Mouse (Mus musculus) MEL (cell line): ENCODE data around the gene Mchr1. TPM values are rescaled to one million over a fixed set of nuclear protein-coding genes. Genes with fewer than 3 reads are reported as not detected.

ENCODE experiments used
- DNase-seq: peaks from one replicate; pipeline ENCODE4 v3.0.0; 2011; ENCODE audit warnings: low read depth, low spot score
- H3K27ac ChIP-seq: 2 replicates; pipeline ENCODE4 v1.5.1; 2012; ENCODE audit warnings: low read depth, mild to moderate bottlenecking, control low read depth, low read length, moderate library complexity; ENCODE audit not compliant: control insufficient read depth
- H3K27me3 ChIP-seq, 2 experiments: fragments of 150-350 bp in 1 of 2; sonication (generic) in 1 of 2; 2 replicates each; pipeline ENCODE4 v1.6.1; 2012; ENCODE audit warnings: low read length in 2 of 2, mild to moderate bottlenecking in 2 of 2, improper control_type of control experiment in 1 of 2, moderate library complexity in 1 of 2; ENCODE audit not compliant: insufficient read depth in 2 of 2, control insufficient read depth in 1 of 2
- H3K36me3 ChIP-seq, 2 experiments: 2 replicates each; pipeline ENCODE4 v1.6.1; 2012 to 2014; ENCODE audit warnings: low read length in 2 of 2, improper control_type of control experiment in 1 of 2, inconsistent platforms in 1 of 2, mild to moderate bottlenecking in 1 of 2; ENCODE audit not compliant: insufficient read depth in 2 of 2, control insufficient read depth in 1 of 2
- H3K4me1 ChIP-seq, 2 experiments: fragments of 150-350 bp in 1 of 2; sonication (generic) in 1 of 2; 2 replicates each; pipeline ENCODE4 v1.6.1; 2012; ENCODE audit warnings: low read length in 2 of 2, improper control_type of control experiment in 1 of 2, mild to moderate bottlenecking in 1 of 2; ENCODE audit not compliant: insufficient read depth in 2 of 2, control insufficient read depth in 1 of 2
- H3K4me3 ChIP-seq, 2 experiments: fragments of 150-350 bp in 1 of 2; sonication (generic) in 1 of 2; 2 replicates each; pipeline ENCODE4 v1.5.1; 2012; ENCODE audit warnings: low read depth in 2 of 2, low read length in 2 of 2, mild to moderate bottlenecking in 2 of 2, moderate library complexity in 2 of 2, control low read depth in 1 of 2, improper control_type of control experiment in 1 of 2; ENCODE audit not compliant: control insufficient read depth in 1 of 2, insufficient read depth in 1 of 2
- H3K79me2 ChIP-seq: 2 replicates; pipeline ENCODE4 v1.6.1; 2012; ENCODE audit warnings: mild to moderate bottlenecking, low read length, moderate library complexity; ENCODE audit not compliant: control insufficient read depth, poor library complexity, insufficient read depth
- H3K9ac ChIP-seq: 2 replicates; pipeline ENCODE4 v1.6.1; 2012; ENCODE audit warnings: low read depth, mild to moderate bottlenecking, control low read depth, low read length, moderate library complexity; ENCODE audit not compliant: control insufficient read depth, poor library complexity, severe bottlenecking
- H3K9me3 ChIP-seq: fragments of 150-350 bp; sonication (generic); replicated peaks from 2 replicates; pipeline ENCODE4 v1.6.1; 2012; ENCODE audit warnings: mild to moderate bottlenecking, low read length, improper control_type of control experiment, moderate library complexity; ENCODE audit not compliant: insufficient read depth
- CHD1 ChIP-seq: IDR thresholded peaks from 2 replicates; pipeline ENCODE4 v1.6.1; 2012; ENCODE audit warnings: low read depth, mild to moderate bottlenecking, inconsistent platforms, low read length, improper control_type of control experiment
- CHD2 ChIP-seq: IDR thresholded peaks from 2 replicates; pipeline ENCODE4 v1.6.1; 2011; ENCODE audit warnings: low read length, improper control_type of control experiment
- CTCF ChIP-seq, 3 experiments: IDR thresholded peaks in 2 of 3; conservative IDR thresholded peaks in 1 of 3; 2 replicates each; pipeline ENCODE4 v1.5.1; 2011 to 2012; ENCODE audit warnings: low read length in 3 of 3, low read depth in 2 of 3, mild to moderate bottlenecking in 2 of 3, improper control_type of control experiment in 1 of 3, inconsistent platforms in 1 of 3, mixed read lengths in 1 of 3, moderate library complexity in 1 of 3; ENCODE audit not compliant: control insufficient read depth in 1 of 3, insufficient read depth in 1 of 3, poor library complexity in 1 of 3, severe bottlenecking in 1 of 3
- ELF1 ChIP-seq: IDR thresholded peaks from 2 replicates; pipeline ENCODE4 v1.6.1; 2014; ENCODE audit warnings: low read depth, mild to moderate bottlenecking, inconsistent platforms, low read length, improper control_type of control experiment, moderate library complexity
- ETS1 ChIP-seq: IDR thresholded peaks from 2 replicates; pipeline ENCODE4 v1.6.1; 2012; ENCODE audit warnings: low read depth, mild to moderate bottlenecking, inconsistent platforms, low read length, improper control_type of control experiment, moderate library complexity
- JUND ChIP-seq: IDR thresholded peaks from 2 replicates; pipeline ENCODE4 v1.6.1; 2011; ENCODE audit warnings: low read depth, mild to moderate bottlenecking, improper control_type of control experiment, low read length
- KAT2A ChIP-seq: conservative IDR thresholded peaks from 2 replicates; pipeline ENCODE4 v1.6.1; 2012; ENCODE audit warnings: low read depth, low read length, improper control_type of control experiment, inconsistent platforms
- MAFK ChIP-seq: IDR thresholded peaks from 2 replicates; pipeline ENCODE4 v1.6.1; 2011; ENCODE audit warnings: low read depth, mild to moderate bottlenecking, low read length, improper control_type of control experiment, borderline replicate concordance
- MAX ChIP-seq: IDR thresholded peaks from 2 replicates; pipeline ENCODE4 v1.6.1; 2011; ENCODE audit warnings: low read length, improper control_type of control experiment
- MXI1 ChIP-seq: IDR thresholded peaks from 2 replicates; pipeline ENCODE4 v1.6.1; 2011; ENCODE audit warnings: mild to moderate bottlenecking, low read depth, low read length, improper control_type of control experiment
- MYB ChIP-seq: IDR thresholded peaks from 2 replicates; pipeline ENCODE4 v1.6.1; 2011; ENCODE audit warnings: mild to moderate bottlenecking, low read depth, low read length, improper control_type of control experiment
- MYC ChIP-seq: IDR thresholded peaks from 2 replicates; pipeline ENCODE4 v1.6.1; 2011; ENCODE audit warnings: low read depth, mild to moderate bottlenecking, low read length, improper control_type of control experiment, moderate library complexity
- NRF1 ChIP-seq: IDR thresholded peaks from 2 replicates; pipeline ENCODE4 v1.6.1; 2014; ENCODE audit warnings: low read depth, mild to moderate bottlenecking, inconsistent platforms, low read length, improper control_type of control experiment, moderate library complexity; ENCODE audit not compliant: poor library complexity, insufficient read depth, severe bottlenecking
- POLR2A ChIP-seq, 2 experiments: IDR thresholded peaks; 2 replicates each; pipeline ENCODE4 v1.6.1; 2011 to 2012; ENCODE audit warnings: low read length in 2 of 2, mild to moderate bottlenecking in 2 of 2, control low read depth in 1 of 2, improper control_type of control experiment in 1 of 2, low read depth in 1 of 2, moderate library complexity in 1 of 2; ENCODE audit not compliant: control insufficient read depth in 1 of 2, insufficient read depth in 1 of 2, poor library complexity in 1 of 2
- RAD21 ChIP-seq: IDR thresholded peaks from 2 replicates; pipeline ENCODE4 v1.6.1; 2011; ENCODE audit warnings: mild to moderate bottlenecking, low read depth, low read length, improper control_type of control experiment
- RCOR1 ChIP-seq: IDR thresholded peaks from 2 replicates; pipeline ENCODE4 v1.6.1; 2012; ENCODE audit warnings: low read depth, mild to moderate bottlenecking, inconsistent platforms, low read length, improper control_type of control experiment
- TAL1 ChIP-seq: IDR thresholded peaks from 2 replicates; pipeline ENCODE4 v1.6.1; 2012; ENCODE audit warnings: mild to moderate bottlenecking, inconsistent platforms, low read length, moderate library complexity, mixed read lengths
- TCF12 ChIP-seq: IDR thresholded peaks from 2 replicates; pipeline ENCODE4 v1.6.1; 2014; ENCODE audit warnings: low read depth, mild to moderate bottlenecking, inconsistent platforms, low read length, improper control_type of control experiment, moderate library complexity
- UBTF ChIP-seq: IDR thresholded peaks from 2 replicates; pipeline ENCODE4 v1.6.1; 2012; ENCODE audit warnings: low read depth, mild to moderate bottlenecking, inconsistent platforms, low read length, improper control_type of control experiment, moderate library complexity, borderline replicate concordance; ENCODE audit not compliant: insufficient read depth
- ZMIZ1 ChIP-seq: IDR thresholded peaks from 2 replicates; pipeline ENCODE4 v1.6.1; 2012; ENCODE audit warnings: low read depth, mild to moderate bottlenecking, inconsistent platforms, low read length, improper control_type of control experiment, moderate library complexity
- polyA plus RNA-seq, 2 experiments: library from polyadenylated mRNA; stranded (reverse) in 1 of 2; unstranded in 1 of 2; fragments of >175 nt in 1 of 2; fragments of >200 nt in 1 of 2; gene quantifications; 2 replicates each; pipeline versions ENCODE4 v1.2.1 to v1.2.4; 2012; ENCODE audit warnings: low replicate concordance in 2 of 2, low read depth in 1 of 2; ENCODE audit not compliant: insufficient read length in 2 of 2, insufficient read depth in 1 of 2, missing spikeins in 1 of 2
- total RNA-seq: library from RNA; depleted of rRNA; stranded (reverse); fragments of 300-350 nt; gene quantifications from 2 replicates; pipeline ENCODE4 v1.2.3, GENCODE M21; 2012

Gene Mchr1
- total and polyA plus RNA-seq, 3 experiments, result not detected

- TF ChIP-seq POLR2A (IDR thresholded peaks at IDR 0.05; ENCODE audit: control insufficient read depth in 1 of 2, insufficient read depth in 1 of 2, low read depth in 1 of 2, low read length in 2 of 2, poor library complexity in 1 of 2) (no peak), RCOR1 (no peak), MAFK (no peak), TAL1 (no peak), RAD21 (no peak), UBTF (no peak), MAX (no peak), ZMIZ1 (no peak), ELF1 (no peak), ETS1 (no peak), MXI1 (no peak), MYC (no peak), JUND (no peak), MYB (no peak), TCF12 (no peak), CHD1 (no peak), CHD2 (no peak)
- TF ChIP-seq, all 39 proteins: peak for 0
- H3K27ac ChIP-seq, result no peak overlapping the region
- no peak overlapping the region for H3K4me3 ChIP-seq
- H3K9ac ChIP-seq, result no peak overlapping the region
- H3K27me3 ChIP-seq, result peaks cover 14 to 15% of the 10 kb centered on the region in 2 experiments
- DNase-seq, result no peak
- no peaks in the 10 kb centered on the region for H3K36me3 ChIP-seq
- no peaks in the 10 kb centered on the region for H3K79me2 ChIP-seq
- H3K9me3 ChIP-seq, result no peaks in the 10 kb centered on the region
- no peaks in the 10 kb centered on the region for H3K4me1 ChIP-seq
These were observed 13.0 kb downstream of the Mchr1 start for GRCm38 (mm10) chr15:81248341-81248679.

DNA sequence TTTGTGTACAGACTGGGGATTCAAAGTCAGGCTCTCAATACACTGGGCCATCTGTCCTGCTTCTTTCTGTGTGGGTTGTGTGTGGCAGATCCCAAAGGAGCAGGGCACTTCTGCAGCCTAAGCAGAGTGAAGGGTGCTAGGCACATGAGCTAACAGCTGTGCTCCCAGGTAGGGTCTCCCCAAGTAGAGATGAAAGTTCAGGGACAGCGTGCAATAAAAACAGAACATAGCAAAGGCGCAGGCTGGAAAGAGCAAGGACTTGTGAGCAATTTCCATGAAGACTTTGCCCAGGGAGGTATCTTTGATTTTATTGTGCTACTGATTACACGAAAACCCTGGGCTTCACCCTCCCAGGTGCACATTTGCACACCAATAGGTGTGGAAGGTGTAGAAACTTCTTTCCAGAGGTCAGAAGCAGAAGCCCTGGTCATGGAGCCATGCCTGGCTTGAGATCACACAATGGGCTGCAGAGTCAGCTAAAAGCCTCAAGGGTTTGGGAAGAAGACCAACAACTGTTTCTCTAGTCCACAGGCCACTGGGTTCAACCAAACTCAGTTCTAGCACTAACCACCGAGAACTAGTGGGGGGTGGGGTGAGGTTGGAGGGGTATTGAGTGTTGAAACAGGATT lies 13.8 kb downstream of the Mchr1 start:
- no peak for DNase-seq
- Histone ChIP-seq H3K79me2 (no peaks in the 10 kb centered on the region), H3K27ac (no peak overlapping the region), H3K9ac (no peak overlapping the region), H3K36me3 (no peaks in the 10 kb centered on the region), H3K9me3 (no peaks in the 10 kb centered on the region), H3K4me3 (no peak overlapping the region), H3K27me3 (peaks cover 18 to 20% of the 10 kb centered on the region in 2 experiments), H3K4me1 (no peaks in the 10 kb centered on the region)
- TF ChIP-seq CTCF (IDR thresholded peaks at IDR 0.05 in 2 of 3, conservative IDR thresholded peaks at IDR 0.05 in 1 of 3; ENCODE audit: control insufficient read depth in 1 of 3, insufficient read depth in 1 of 3, low read depth in 2 of 3, low read length in 3 of 3, poor library complexity in 1 of 3, severe bottlenecking in 1 of 3), result no peak
- no peak for TF ChIP-seq KAT2A
- no peak for TF ChIP-seq NRF1
- no peak for TF ChIP-seq MYC
- TF ChIP-seq RCOR1, result no peak
